Mouse (Mus musculus): Measurements from ENCODE around the gene Hist1h4n.

- TF ChIP-seq CTCF (conservative IDR thresholded peaks at IDR 0.05; ENCODE audit: low read length) (no peak), NANOG (IDR thresholded peaks at IDR 0.05; ENCODE audit: borderline replicate concordance, low read length) (peak; percentile 12; the same call in 1 of the 2 replicates)
Measured at GRCm38 (mm10) chr13:21790601-21791283, 41.3 kb downstream of the Hist1h4n start.
